Mouse (Mus musculus): Measurements from ENCODE around the gene Tmem110.

GRCm38 (mm10) chr14:30852325-30852724, 26.9 kb downstream of the Tmem110 start:
- TF ChIP-seq CTCF (IDR thresholded peaks at IDR 0.05; ENCODE audit: borderline replicate concordance, control insufficient read depth, extremely low read depth, insufficient read depth, low read length, poor library complexity): no peak
- TF ChIP-seq POLR2A (IDR thresholded peaks at IDR 0.05; ENCODE audit: control insufficient read depth, extremely low read depth, insufficient read depth, low read length, poor library complexity): no peak

All from thymus, adult 2 months (tissue).